Mouse (Mus musculus) heart, adult 9 months (tissue): ENCODE data around the gene Gm21173.
"Not testable (repeated sequence)": the region's sequence is repeated elsewhere in the genome, so short reads cannot be mapped to it uniquely, and the experiment has no call there.

Experiments
- DNase-seq, 2 experiments: peaks; one replicate each; pipeline ENCODE4 v3.0.0; 2022; ENCODE audit warnings: low spot score in 2 of 2

The Gm21173 gene

GRCm38 (mm10) chrY:76761300-76761699 is at the start of gene Gm21173:
Gene Gm21173, plus strand, starts transcription at chrY:76761600.
- not testable (repeated sequence) for DNase-seq
